Mouse (Mus musculus) telencephalon, adult 2 months (tissue): Measurements from ENCODE around the gene 1700092M07Rik.
"Not testable (repeated sequence)": the region's sequence is repeated elsewhere in the genome, so short reads cannot be mapped to it uniquely, and the experiment has no call there.

Experiments
- DNase-seq: peaks from one replicate; pipeline ENCODE4 v3.0.0-alpha.2; 2011; ENCODE audit warnings: low read depth, low spot score

1700092M07Rik gene

DNA sequence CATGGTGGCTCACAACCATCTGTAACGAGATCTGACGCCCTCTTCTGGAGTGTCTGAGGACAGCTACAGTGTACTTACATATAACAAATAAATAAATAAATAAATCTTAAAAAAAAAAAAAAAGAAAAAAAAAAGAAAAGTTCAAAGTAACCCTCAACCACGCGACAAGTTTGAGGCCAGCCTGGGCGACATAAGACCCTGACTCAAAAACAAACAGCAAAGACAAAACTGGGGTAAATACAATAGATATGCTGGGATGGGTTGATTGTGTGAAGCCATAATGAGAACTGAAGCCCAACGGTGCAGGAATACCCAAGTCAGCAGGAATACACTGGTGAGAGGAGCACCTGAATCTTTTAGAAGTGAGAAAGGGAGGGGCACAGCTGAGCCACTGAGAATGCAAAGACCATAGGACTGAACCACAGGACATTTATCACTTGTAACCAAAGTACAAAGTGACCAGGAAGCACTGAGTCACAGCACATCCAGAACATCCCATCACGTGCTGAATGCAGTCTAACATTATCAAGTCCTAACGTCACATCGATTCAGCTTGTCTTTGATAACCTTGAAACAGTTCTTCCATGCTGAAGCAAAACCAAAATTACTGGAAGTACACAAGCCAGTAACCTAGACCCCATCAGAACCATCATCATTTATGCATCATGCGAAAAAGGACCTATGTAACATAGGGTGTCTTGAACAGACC lies 23.6 kb upstream of the 1700092M07Rik start:
- no peak for DNase-seq

DNA sequence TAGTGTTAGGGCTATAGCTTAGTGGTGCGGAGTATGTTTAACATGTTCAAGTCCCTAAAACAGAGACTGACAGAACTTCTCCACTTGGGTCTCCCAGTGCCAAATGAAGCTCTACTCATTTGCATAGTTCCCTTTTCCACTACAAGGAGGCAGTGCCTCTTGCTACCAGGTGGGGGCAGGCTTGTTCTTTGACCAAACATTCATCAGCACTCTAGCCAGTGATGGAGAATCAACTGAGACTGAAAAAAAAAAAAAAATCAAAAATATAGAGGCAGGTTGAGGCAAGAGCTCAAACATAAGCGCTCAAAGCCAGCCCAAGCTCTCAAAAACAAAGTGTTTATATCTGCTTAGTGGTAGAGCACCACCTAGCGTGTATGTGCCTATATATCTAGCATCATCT lies 22.2 kb upstream of the 1700092M07Rik start:
- no peak for DNase-seq

DNA sequence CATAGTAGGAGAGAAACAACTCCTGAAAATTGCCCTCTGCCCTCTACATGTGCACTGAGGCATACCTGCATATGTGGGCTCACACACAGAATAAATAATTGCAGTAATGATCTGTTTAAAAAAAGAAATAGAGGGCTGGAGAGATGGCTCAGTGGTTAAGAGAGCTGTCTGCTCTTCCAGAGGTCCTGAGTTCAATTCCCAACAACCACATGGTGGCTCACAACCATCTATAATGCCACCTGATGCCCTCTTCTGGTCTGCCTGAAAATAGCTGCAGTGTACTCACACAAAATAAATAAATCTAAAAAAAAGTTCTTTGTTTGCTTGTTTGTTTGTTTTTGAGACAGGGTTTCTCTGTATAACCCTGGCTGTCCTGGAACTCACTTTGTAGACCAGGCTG lies 21.5 kb upstream of the 1700092M07Rik start:
- not testable (repeated sequence) for DNase-seq

DNA sequence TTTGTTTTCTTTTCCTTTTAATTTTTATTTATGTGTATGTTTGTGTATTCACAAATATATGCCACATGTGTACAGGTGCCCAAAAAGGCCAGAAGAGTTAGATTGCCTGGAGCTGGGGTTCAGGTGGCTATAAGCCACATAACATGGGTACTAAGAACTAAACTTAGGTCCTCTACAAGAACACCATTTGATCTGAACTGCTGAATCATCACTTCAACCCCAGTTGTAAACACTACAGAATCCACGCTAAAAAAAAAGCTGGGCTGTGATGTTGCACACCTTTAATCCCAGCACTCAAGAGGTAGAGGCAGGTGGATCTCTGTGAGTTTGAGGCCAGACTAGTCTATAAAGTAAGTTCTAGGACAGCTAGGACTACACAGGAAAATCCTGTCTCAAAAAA lies 19.1 kb upstream of the 1700092M07Rik start:
- no peak for DNase-seq

DNA sequence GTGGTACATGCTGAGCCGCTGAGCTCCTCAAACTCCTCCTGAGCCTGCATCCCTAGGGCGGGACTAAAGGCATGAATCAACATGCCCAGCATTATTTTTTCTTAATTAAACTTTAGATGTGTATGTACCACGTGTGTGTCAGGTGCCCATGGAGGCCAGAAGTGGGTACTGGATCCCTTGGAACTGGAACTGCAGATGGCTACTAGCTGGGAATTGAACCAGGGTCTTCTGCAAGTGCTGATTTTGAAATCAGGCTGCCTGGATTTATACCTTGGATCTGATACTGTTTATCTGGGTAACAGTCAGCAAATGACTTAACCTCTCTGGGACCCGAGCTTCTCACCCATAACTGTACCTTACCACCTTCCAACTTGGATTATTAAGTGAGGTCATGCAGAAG lies 18.5 kb upstream of the 1700092M07Rik start:
- no peak for DNase-seq

DNA sequence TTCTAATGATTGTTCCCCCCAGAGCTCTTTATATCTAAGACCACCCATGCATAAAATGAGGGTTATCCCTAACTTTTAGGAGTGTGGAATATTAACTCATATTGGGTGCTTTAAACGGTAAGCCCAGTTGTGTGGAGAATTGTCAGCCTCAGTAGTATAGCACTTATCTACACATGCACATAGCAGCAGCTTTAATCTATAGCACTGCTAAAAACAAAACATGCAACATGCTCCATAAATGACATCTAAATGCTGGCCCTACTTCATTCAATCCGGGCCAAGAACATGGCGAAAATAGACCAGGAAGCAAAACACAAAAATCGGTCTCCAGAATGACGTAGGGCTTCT lies 18.0 kb upstream of the 1700092M07Rik start:
- no peak for DNase-seq

DNA sequence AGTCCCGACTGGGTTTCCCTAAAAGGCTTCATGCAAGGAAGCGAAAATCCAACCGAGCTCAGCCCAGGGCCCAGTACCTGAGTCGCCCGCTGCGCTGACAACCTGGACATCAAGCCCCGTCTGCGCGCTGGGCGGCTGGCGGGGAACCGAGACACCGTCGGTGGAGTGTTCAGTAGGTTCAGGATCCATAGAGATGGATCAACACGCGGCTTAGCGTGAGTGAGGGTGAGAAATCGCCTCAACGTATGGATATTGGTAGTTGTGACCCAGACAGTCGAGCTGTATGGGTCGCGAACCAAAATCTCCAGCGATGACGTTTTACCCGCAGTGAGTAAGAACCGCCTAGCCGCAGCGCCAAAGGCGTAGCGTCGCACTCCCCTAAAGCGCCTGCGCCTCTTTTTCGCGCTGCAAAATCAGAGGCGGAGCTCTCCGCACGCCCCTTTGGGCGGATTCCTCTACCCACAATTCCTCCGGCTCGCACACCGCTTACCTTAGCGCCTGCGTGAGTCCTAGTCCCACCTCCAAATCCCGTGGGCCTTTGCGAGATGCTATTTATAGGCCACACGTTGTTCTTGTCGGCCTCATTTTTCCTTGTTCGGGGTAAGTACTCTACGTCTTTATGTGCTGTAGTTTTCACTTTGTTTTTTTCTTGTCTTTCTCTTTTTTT lies 17.5 kb upstream of the 1700092M07Rik start, which contains the start of gene Slc3a2:
Gene Slc3a2, minus strand, starts transcription at position 463 of the 667 bp plus-strand sequence.
- DNase-seq, result peak; percentile 99

DNA sequence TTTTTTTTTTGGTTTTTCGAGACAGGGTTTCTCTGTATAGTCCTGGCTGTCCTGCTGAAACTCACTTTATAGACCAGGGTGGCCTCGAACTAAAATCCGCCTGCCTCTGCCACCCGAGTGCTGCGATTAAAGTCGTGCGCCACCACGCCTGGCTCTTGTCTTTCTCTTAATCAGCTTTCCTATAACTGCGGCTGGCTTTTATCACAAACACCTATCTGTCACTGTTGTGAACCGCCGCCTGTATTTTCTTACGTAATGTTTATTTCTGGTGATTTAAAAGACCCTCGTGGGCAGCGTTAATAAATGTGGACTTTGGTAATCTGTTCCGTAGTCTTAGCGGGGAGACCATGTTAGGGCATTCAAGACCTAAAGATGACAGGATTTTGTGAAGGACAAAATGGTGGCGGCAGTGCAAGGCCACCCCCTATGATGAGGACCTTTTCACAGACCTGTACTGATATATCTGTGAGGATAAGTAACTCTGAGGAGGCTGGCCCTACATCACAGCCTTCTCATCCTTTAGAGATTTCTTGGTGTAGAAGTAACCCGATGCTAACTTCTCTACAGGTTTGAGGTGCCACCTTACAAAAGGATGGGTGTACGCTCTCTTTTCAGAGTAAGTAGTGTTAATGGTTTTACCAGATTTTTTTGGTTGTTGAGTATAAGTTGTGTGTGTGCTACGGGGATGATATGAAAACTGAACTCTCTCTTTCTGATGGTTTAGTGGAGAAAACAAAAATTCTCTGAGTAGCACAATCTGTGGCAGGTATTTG lies 16.8 kb upstream of the 1700092M07Rik start:
- no peak for DNase-seq

DNA sequence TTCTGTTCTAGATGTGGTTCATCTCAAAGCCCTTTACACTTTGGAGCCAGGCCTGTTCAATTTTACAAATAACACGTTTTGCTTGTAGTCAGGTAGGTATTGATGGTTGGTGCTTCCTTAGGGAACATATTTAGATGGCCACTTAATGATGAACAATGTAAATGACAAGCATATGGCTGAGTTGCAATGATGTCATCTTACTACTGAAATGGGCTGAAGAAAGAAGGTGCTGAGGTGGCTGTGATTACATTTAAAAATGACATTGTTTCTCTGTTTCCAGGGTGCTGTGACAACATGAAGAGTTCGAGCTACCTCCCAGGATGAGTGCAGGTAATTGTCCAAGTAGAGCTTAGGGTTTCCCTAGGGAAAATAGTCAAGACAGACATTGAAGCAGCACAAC lies 16.1 kb upstream of the 1700092M07Rik start:
- DNase-seq, result no peak

DNA sequence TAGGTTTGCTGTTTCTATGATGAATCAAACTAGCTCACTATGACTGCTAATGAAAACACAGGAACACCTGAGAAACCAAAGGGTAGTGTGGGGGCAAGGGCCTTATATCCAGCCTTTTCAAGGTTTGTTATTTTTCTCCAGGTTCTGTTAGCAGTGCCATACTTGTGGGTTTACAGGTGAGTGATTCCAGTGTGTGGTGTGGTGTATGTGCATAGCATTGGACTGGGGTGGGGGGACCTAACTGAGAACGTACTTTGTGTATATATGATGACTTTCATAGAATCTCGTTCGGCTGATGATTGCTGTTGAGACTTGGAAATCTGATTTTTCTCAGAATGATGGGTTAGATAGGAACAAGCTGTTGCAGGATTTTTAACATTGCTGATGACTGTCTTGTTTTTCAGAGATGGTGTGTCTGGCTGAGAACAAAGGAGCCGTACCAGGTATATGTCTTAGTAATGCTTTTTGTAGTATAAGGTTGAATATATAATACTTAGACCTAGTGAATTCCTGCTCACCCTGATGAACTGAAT lies 15.4 kb upstream of the 1700092M07Rik start:
- no peak for DNase-seq

DNA sequence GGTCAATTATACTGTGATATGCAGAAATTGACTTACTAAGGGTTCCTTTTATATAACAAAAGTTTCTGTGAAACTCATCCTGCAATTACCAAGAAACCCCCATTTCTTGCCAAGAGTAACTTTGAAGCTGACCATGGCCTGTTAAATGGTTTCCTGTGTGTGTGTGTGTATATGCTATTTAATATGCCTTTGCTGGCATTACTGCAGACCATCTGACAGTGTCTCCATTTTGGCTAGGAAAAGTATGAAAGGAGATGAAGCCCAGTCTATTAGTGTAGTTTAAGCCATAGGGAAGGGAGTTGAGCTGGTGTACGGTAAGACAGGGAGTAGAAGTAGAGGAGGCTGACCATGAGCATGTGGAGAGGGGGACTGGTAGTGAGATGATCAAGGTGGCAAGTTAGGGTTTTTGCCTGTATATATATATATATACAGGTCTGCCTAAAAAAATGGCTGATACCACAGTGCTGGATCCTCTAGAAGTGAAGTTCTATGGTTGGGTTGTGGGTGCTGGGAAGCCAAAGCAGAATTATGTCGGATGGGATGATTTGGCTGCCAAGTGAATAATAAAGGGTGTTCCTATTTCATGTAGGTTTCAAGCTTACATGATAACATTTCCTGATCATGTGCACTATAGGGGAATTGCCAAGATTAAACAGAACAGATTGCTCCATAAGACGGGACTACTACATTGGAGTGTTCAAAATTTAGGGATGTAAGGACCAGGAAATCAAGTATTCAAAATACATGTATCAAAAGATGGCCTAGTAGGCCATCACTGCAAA lies 13.7 kb upstream of the 1700092M07Rik start:
- no peak for DNase-seq

DNA sequence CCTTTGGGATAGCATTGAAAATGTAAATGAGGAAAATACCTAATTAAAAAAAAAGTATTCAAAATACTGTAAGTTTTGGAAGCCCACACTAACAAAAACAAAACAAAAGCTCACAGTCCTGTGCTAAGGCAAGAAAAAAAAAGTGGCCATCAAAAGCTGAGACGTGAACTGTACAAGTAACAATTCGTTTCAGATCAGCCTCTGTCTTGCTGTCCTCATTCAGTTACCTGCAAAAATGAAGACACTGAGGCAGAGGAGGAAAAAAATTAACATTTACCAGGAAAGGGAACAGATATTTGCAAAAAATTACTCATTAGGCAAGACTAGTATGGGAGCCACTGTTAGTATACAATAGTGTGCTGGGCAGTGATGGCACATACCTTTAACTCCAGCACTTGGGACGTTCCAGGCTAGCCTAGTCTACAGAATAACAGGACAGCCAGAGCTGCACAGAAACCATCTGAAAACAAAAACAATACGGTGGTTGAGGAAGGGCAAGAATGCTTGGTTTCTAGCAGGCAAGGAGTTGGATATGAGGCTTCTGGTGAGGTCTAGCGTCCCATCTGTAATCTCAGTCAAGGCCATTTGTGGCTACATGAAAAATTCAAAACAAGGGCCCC lies 12.9 kb upstream of the 1700092M07Rik start:
- DNase-seq, result no peak

DNA sequence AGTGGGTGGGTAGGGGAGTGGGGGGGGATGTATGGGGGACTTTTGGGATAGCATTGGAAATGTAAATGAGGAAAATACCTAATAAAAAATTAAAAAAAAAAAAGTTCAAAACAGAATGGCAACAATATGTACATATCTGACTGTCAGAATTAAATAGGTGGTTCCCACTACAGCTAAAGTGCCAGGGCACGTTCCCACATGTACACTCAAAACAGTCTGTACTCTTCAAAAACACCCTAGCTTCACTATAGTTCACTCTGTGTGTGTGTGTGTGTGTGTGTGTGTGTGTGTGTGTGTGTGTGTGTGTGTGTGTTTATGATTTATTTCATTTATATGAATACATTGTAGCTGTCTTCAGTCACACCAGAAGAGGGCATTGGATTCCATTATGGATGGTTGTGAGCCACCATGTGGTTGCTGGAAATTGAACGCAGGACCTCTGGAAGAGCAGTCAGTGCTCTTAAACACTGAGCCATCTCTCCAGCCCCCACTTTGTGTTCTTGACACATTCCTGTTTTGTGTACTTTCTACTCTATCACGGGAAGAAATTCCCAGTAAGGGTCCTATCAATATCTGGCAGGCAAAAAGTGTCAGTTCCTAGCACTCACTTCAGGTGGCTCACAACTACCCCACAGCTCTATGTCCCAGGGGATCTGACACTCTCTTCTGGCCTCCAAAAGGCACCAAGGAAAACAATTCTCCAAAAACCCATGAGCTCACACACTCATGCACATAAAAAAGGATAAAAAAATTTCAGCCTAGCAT lies 12.0 kb upstream of the 1700092M07Rik start:
- not testable (repeated sequence) for DNase-seq

DNA sequence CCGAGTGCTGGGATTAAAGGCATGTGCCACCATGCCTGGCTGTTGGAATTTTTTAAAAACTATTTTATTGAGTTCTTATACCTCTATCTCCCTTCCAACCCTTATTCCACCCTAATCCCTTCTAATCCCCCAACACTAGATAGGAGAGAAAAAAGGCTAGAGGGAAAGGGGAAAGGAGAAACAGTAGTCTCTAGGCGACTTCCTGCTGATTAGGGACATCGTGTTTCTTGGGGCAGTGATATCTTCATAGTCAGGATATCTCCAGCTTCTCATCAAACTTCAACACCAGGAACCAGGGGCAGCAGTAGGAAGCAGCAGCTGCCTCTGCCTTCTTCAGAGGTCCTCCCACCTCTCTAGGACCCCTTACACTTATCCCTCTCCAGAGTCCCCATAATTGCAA lies 6.2 kb upstream of the 1700092M07Rik start:
- no peak for DNase-seq

DNA sequence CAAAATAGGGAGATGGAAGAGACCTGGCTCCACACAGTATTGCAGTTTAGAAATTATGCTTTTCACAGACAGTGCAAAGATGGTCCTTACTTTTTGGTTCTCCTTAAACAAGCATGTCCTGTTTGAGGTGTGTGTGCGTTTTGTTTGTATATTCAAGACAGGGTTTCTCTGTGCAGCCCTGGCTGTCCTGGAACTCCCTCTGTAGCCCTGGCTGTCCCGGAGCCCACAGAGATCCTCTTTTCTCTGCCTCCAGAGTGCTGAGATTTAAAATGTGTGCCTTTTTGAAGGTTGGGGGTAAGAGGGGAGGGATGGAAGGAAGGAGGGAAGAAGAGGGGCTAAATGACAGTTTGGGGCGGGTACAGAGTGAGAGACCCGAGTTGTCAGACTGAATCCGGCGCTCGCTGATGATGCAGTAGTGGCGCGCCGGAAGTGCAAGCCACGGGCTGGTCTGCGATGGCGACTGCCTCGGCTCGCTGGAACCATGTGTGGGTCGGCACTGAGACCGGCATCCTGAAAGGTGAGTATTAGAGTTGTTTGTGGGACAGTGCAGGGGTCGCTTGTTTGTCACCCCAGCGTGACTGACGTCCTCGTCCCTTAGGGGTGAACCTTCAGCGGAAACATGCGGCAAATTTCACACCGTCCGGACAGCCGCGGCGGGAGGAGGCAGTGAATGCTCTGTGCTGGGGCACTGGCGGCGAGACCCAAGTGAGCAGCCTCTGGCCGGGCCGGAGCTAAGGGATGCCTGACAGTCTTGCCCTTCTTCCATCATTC lies 4.9 kb upstream of the 1700092M07Rik start, which contains the start of gene Wdr74:
Gene Wdr74, plus strand, starts transcription at position 439 of the 771 bp plus-strand sequence.
- peak; percentile 88 for DNase-seq

DNA sequence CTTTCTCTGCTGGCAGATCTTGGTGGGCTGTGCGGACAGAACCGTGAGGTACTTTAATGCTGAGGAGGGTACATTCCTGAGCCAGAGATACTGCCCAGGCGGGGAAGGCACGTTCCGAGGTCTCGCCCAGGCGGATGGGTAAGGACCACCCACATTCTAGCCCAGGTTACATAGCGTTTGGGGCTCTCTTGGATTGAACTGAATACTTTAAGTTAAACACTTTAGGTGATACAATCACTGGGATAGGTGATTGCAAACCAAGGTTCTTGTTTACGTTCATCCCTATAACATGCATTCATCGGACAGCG lies 4.4 kb upstream of the 1700092M07Rik start:
- no peak for DNase-seq

DNA sequence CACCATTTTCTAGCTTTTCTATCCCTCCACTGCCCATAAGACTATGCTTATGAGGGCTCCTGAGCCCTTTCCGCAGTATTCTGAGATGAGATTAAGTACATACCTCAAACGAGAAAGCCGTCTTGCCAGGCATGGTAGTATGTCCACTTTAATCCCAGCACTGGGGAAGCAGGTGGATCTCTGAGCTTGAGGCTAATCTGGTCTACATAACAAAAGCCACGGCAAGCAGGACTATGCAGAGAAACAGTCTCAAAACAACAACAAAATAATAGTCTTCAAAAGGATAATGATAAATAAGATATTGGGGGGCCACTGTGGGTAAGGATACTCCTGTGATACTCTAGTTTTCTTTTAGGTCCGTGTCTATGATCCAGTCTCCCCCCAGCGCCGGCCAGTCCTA lies 1.6 kb upstream of the 1700092M07Rik start:
- no peak for DNase-seq

DNA sequence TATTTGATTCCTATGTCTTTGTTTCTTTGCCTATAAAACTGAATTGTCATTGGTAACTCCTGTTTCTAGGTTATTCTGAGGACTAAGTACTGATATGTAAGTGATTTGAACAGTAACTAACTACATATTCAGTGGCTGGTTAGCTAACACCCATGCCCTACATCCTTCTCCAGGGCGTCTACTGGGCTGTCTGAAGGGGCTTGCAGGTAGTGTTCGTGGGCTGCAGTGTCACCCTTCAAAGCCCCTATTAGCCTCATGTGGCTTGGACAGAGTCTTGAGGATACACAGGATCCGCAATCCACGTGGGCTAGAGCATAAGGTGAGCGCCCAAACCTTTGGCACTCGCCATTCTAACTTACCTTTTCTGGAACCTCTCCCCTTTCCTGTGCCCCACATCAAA lies 872 bp upstream of the 1700092M07Rik start:
- no peak for DNase-seq

DNA sequence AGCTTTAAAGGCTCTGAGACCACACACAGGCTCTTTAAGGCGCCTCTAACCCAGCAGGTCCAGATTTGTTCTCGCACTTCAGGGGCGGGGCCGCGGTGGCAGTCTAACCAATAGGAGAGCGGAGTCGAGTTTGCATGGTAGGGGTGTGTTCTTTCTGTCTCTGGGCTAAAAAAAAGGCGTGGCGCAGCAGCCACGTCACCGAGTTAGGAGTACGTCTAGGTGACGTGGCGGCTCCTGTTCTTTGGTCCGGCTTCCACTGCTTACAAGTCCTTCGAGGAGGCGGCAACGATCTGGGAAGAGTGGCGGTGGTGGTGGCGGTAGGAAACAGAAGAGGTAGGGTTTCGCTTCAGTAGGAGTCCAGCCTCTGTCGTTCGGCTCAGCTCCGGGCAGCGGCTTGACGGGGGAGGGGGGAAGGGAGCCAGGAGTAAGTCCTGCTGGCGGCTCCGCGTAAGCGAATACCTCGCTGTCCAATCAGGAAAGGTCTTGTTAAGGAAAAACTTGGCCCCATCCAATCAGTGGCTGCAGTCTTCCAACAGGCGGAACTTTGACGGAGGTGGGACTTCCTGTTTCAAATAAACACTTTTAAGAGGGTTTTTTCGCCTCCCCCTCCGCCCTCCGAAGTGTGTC lies 838 bp downstream of the 1700092M07Rik start, which contains the start of gene Stx5a:
Gene Stx5a, plus strand, starts transcription at position 171 of the 627 bp plus-strand sequence.
- DNase-seq, result peak; percentile 99
